8 mouse cellular contexts compared by ENCODE assay signal in genomic region chr6:83054074-83054851, GRCm38 (mm10). TPM values are rescaled to one million over a fixed set of nuclear protein-coding genes. Genes with fewer than 3 reads are reported as not detected.
DNase-seq lines count a peak whose midpoint lies in the region; ATAC-seq and TF ChIP-seq lines count a peak whose summit lies in the region.

TSS of gene Aup1 (plus strand) at chr6:83054521.

- DNase-seq in ZHBTc4 (ENCODE audit: low read depth, low spot score) = peak; percentile 98
- DNase-seq in gastrocnemius, adult 2 months = peak; percentile 98
- peak; percentile 99 for DNase-seq in hindbrain, postnatal 0 days (ENCODE audit: low spot score)
- DNase-seq in left cerebral cortex, adult 2 months (ENCODE audit: extremely low spot score in 1 of 2, low spot score in 2 of 2) = peak; percentile 97 to 98
- DNase-seq in right cerebral cortex, adult 2 months (ENCODE audit: low spot score in 2 of 2) = peak; percentile 97 to 98
- peak; percentile 96 for DNase-seq in urinary bladder, postnatal 14 days (ENCODE audit: low spot score)

- ATAC-seq in common myeloid progenitor, adult 5-6 weeks (replicated peaks; ENCODE audit: low read depth, poor library complexity, severe bottlenecking) = peak; percentile 89
- ATAC-seq in hindbrain, postnatal 0 days = peak; percentile 98
- peak; percentile 91 for ATAC-seq in megakaryocyte, adult 5-6 weeks (ENCODE audit: poor library complexity, severe bottlenecking)

- peak within 1 kb of the TSS; percentile 91 for H3K27ac ChIP-seq in gastrocnemius, adult 2 months
- H3K27ac ChIP-seq in hindbrain, postnatal 0 days = peak within 1 kb of the TSS; percentile 86
- peak within 1 kb of the TSS; percentile 84 for H3K27ac ChIP-seq in left cerebral cortex, adult 2 months

- no peaks in the 10 kb centered on the region for H3K36me3 ChIP-seq in hindbrain, postnatal 0 days (ENCODE audit: insufficient read depth, low read length)

- H3K4me2 ChIP-seq in hindbrain, postnatal 0 days (ENCODE audit: low read depth, low read length) = peak within 1 kb of the TSS; percentile 90

- H3K9me3 ChIP-seq in hindbrain, postnatal 0 days (ENCODE audit: low read length) = no peaks in the 10 kb centered on the region

- no peaks in the 10 kb centered on the region for H3K27me3 ChIP-seq in hindbrain, postnatal 0 days (ENCODE audit: insufficient read depth, low read length)

- WGBS in hindbrain, postnatal 0 days = under 1% methylated on average over 62 of the region's 64 CpGs

- peak within 1 kb of the TSS; percentile 89 for H3K9ac ChIP-seq in hindbrain, postnatal 0 days (replicated peaks; ENCODE audit: low read length)

- TF ChIP-seq CTCF in gastrocnemius, adult 2 months (IDR thresholded peaks at IDR 0.05) = no peak
- TF ChIP-seq CTCF in hindbrain, postnatal 0 days (IDR thresholded peaks at IDR 0.05; ENCODE audit: low read depth) = no peak
- TF ChIP-seq CTCF in left cerebral cortex, adult 2 months (IDR thresholded peaks at IDR 0.05) = no peak

- peak within 1 kb of the TSS; percentile 85 for H3K4me3 ChIP-seq in gastrocnemius, adult 2 months
- H3K4me3 ChIP-seq in hindbrain, postnatal 0 days (ENCODE audit: low read length) = peak within 1 kb of the TSS; percentile 91
- peak within 1 kb of the TSS; percentile 99 for H3K4me3 ChIP-seq in left cerebral cortex, adult 2 months

- intact Hi-C loops in gastrocnemius, adult 2 months (cut with DNase I) = loop anchor here (1.0 to 2.0 kb wide), 3 partner anchors 23 to 58 kb away; partner anchors contain the start of genes Ccdc142, Gm42688 and Pcgf1
- intact Hi-C loops in left cerebral cortex, adult 2 months (cut with DNase I) = loop anchor here (1.0 to 2.0 kb wide), 4 partner anchors 24 to 145 kb away; partner anchors contain the start of genes Ccdc142 and Gm42688

- H3K4me1 ChIP-seq in hindbrain, postnatal 0 days (ENCODE audit: insufficient read depth, low read length) = peaks cover 18% of the 10 kb centered on the region

RNA-seq across cellular contexts. Expression of gene Aup1, which starts in this region (rescaled TPM):
- 100 and 115 TPM in 2 replicates for total RNA-seq in common myeloid progenitor, adult 5-6 weeks (2017)
- total RNA-seq in gastrocnemius, adult 2 months (2021) = 100 to 1,000 TPM in 1 of 2 experiments, 10 to 100 TPM in 1; 94.5 to 101 TPM
- 185 and 219 TPM in 2 replicates for total RNA-seq in hindbrain, postnatal 0 days (2014; rRNA removed)
- 136 and 148 TPM in 2 replicates for polyA plus RNA-seq in hindbrain, postnatal 0 days (2015; fragmentation: Nextera tagmentation; extraction: Ambion mirVana)
- total RNA-seq in left cerebral cortex, adult 2 months (2021) = 100 to 1,000 TPM; 130 to 135 TPM
- 156 and 191 TPM in 2 replicates for total RNA-seq in megakaryocyte, adult 5-6 weeks (2015)
- 143 and 168 TPM in 2 replicates for total RNA-seq in megakaryocyte, adult 5-6 weeks (2017)

Comparison
In these comparisons a context has a peak if more than half of its experiments do, and no peak if none do; other contexts are left out.
1. Peak in every context shown above with its lines: DNase-seq, ATAC-seq, H3K4me3 ChIP-seq and H3K27ac ChIP-seq.